Mouse (Mus musculus): ENCODE results near the gene Hspa12a.

GRCm38 (mm10) chr19:58873536-58873935 lies 69.9 kb downstream of the Hspa12a start:
- no peak for TF ChIP-seq CTCF (IDR thresholded peaks at IDR 0.05; ENCODE audit: low read depth, low read length)
- TF ChIP-seq TAL1 (conservative IDR thresholded peaks at IDR 0.05; ENCODE audit: low read depth, low read length) = no peak
- TF ChIP-seq POLR2AphosphoS5 (IDR thresholded peaks at IDR 0.05; ENCODE audit: insufficient replicate concordance, low read depth, low read length) = no peak
- TF ChIP-seq GATA1 (IDR thresholded peaks at IDR 0.05; ENCODE audit: borderline replicate concordance, low read length) = no peak

Measured in G1E (cell line).